In the genomic region with DNA sequence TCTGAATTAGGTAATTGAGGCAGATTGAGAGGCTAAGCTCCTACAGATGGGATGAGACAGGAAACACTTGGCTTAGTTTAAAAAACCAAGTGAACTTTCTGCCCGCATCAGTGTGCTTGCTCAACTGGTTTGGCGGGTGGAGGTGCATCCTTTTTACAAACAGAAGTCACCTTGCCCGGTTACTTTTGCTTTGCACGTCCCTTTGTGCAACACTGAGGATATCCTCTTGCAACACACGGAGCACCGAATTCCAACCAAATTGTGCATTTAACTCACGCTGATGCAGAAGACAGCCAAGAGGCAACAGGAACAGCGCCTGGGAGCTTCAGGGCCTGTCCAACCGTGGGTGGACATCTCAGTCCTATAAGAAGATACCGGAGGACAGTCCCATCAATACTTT, we compare ENCODE assay signal across 20 mouse cellular contexts.
"Had no signal": no experiment of that assay in that cellular context is flagged by ENCODE, and none has a peak within 500 bp of the region (broad histone marks: within the 10 kb centered on the region; RNA-seq: fewer than 3 reads in every experiment).

No protein-coding gene starts in this region.

- ATAC-seq: liver, postnatal 0 days; lung, postnatal 0 days; midbrain, embryonic 13.5 days; midbrain, embryonic 15.5 days had no signal

- H3K27me3 ChIP-seq: liver, embryonic 13.5 days; liver, embryonic 15.5 days; midbrain, embryonic 13.5 days; midbrain, embryonic 15.5 days; neural tube, embryonic 12.5 days had no signal

- H3K4me1 ChIP-seq: liver, embryonic 15.5 days; lung, embryonic 15.5 days; megakaryocyte, embryonic 14.5 days; midbrain, embryonic 13.5 days; midbrain, embryonic 15.5 days; neural tube, embryonic 12.5 days had no signal

- DNase-seq: liver, embryonic 13.5 days; liver, postnatal 0 days; lung, adult 2 months; lung, postnatal 14 days; lung, postnatal 36 days; right cerebral cortex, postnatal 25 days; right cerebral cortex, postnatal 4 days; spleen, adult 18-20 months; thymus, adult 18-20 months; thymus, postnatal 14 days; thymus, postnatal 36 days had no signal

- H3K27ac ChIP-seq: liver, embryonic 13.5 days; liver, embryonic 15.5 days; lung, embryonic 15.5 days; macrophage; midbrain, embryonic 13.5 days; midbrain, embryonic 15.5 days; neural tube, embryonic 12.5 days had no signal

- H3K9ac ChIP-seq: liver, embryonic 13.5 days; liver, embryonic 15.5 days; liver, postnatal 0 days; lung, embryonic 15.5 days; midbrain, embryonic 13.5 days; midbrain, embryonic 15.5 days; neural tube, embryonic 12.5 days had no signal

- H3K4me2 ChIP-seq: liver, embryonic 13.5 days; liver, embryonic 15.5 days; lung, embryonic 15.5 days; midbrain, embryonic 11.5 days; midbrain, embryonic 13.5 days; midbrain, embryonic 15.5 days; neural tube, embryonic 12.5 days had no signal

- H3K36me3 ChIP-seq: liver, embryonic 13.5 days; liver, embryonic 15.5 days; lung, embryonic 15.5 days; midbrain, embryonic 13.5 days; midbrain, embryonic 15.5 days; neural tube, embryonic 12.5 days had no signal

- H3K4me3 ChIP-seq: liver, embryonic 13.5 days; liver, embryonic 15.5 days; lung, embryonic 15.5 days; megakaryocyte, embryonic 14.5 days; midbrain, embryonic 13.5 days; midbrain, embryonic 15.5 days; neural tube, embryonic 12.5 days had no signal

- H3K9me3 ChIP-seq: liver, embryonic 13.5 days; liver, embryonic 15.5 days; lung, embryonic 15.5 days; midbrain, embryonic 13.5 days; midbrain, embryonic 15.5 days; neural tube, embryonic 12.5 days had no signal
